Mouse (Mus musculus) lung, postnatal 0 days (tissue): ENCODE measurements around the gene Map3k20. TPM values are rescaled to one million over a fixed set of nuclear protein-coding genes. Genes with fewer than 3 reads are reported as not detected.
A peak's percentile ranks its signal among the peaks of the same experiment; 100 is the strongest.

Source experiments
- ATAC-seq: fragments of 200-750 bp; cut with Nextera tagmentation; 2 replicates; pipeline ENCODE4 v1.8.0; 2017; ENCODE audit warnings: moderate library complexity
- DNase-seq: peaks from one replicate; pipeline ENCODE4 v3.0.0-alpha.2; 2016; ENCODE audit warnings: low spot score
- H3K27ac ChIP-seq: fragments of 300-500 bp; sonication (generic); 2 replicates; pipeline ENCODE4 v1.5.1; 2014; ENCODE audit warnings: antibody characterized with exemption, mild to moderate bottlenecking, low read length, mixed read lengths
- H3K27me3 ChIP-seq: fragments of 300-500 bp; sonication (generic); replicated peaks from 2 replicates; pipeline ENCODE4 v1.6.1; 2014; ENCODE audit warnings: low read length, mixed read lengths; ENCODE audit not compliant: insufficient read depth
- H3K36me3 ChIP-seq: fragments of 300-500 bp; sonication (generic); 2 replicates; pipeline ENCODE4 v1.6.1; 2014; ENCODE audit warnings: low read length, mixed read lengths; ENCODE audit not compliant: insufficient read depth
- H3K4me1 ChIP-seq: fragments of 300-500 bp; sonication (generic); 2 replicates; pipeline ENCODE4 v1.6.1; 2014; ENCODE audit warnings: antibody characterized with exemption, low read depth, low read length, mixed read lengths; ENCODE audit not compliant: insufficient read depth
- H3K4me2 ChIP-seq: fragments of 300-500 bp; sonication (generic); replicated peaks from 2 replicates; pipeline ENCODE4 v1.6.1; 2014; ENCODE audit warnings: low read depth, mild to moderate bottlenecking, low read length, moderate library complexity, mixed read lengths
- H3K4me3 ChIP-seq: fragments of 300-500 bp; sonication (generic); 2 replicates; pipeline ENCODE4 v1.5.1; 2014; ENCODE audit warnings: low read depth, low read length
- H3K9ac ChIP-seq: fragments of 300-500 bp; sonication (generic); replicated peaks from 2 replicates; pipeline ENCODE4 v1.6.1; 2014; ENCODE audit warnings: low read depth, mild to moderate bottlenecking
- H3K9me3 ChIP-seq: fragments of 300-500 bp; sonication (generic); 2 replicates; pipeline ENCODE4 v1.6.1; 2016; ENCODE audit warnings: low read length, mixed read lengths
- CTCF ChIP-seq: IDR thresholded peaks from 2 replicates; pipeline ENCODE4 v1.5.1; 2016; ENCODE audit warnings: antibody characterized with exemption, mild to moderate bottlenecking
- EP300 ChIP-seq: IDR thresholded peaks from 2 replicates; pipeline ENCODE4 v1.6.1; 2016; ENCODE audit warnings: antibody characterized with exemption, mild to moderate bottlenecking, control low read depth
- WGBS: fragments of 180-500 bp; shearing (Covaris S2); extraction: QIAGEN DNeasy Blood & Tissue Kit; methylation state at CpG from one replicate; pipeline ENCODE4 v1.1.7; 2014; 5-methylcytosine and 5-hydroxymethylcytosine counted together
- polyA plus RNA-seq: library from polyadenylated mRNA; unstranded; fragments of >200 nt; fragmentation: Nextera tagmentation; extraction: Ambion mirVana; gene quantifications from 2 replicates; pipeline ENCODE4 v1.2.1, GENCODE M21; 2015

Gene Map3k20
- polyA plus RNA-seq, 1 experiment from 2014 or later, result 18.5 TPM

DNA sequence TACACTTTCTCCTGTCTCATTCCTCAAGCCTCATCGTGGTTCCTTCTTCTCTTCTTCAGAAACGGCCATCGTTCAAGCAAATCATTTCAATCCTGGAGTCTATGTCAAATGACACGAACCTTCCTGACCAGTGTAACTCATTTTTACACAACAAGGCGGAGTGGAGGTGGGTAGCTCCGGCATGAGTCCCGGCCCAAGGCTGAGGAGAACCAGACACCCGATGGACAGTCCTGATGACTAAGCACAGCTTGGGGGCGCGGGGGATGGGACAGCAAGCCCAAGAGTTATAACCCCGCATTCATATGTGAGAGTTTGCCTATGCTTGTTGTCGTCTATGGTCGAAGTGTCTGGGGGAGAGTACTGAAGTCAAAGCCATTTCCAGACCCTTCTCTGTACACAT, 104.0 kb downstream of the Map3k20 start:
- no peak overlapping the region for H3K27ac ChIP-seq

DNA sequence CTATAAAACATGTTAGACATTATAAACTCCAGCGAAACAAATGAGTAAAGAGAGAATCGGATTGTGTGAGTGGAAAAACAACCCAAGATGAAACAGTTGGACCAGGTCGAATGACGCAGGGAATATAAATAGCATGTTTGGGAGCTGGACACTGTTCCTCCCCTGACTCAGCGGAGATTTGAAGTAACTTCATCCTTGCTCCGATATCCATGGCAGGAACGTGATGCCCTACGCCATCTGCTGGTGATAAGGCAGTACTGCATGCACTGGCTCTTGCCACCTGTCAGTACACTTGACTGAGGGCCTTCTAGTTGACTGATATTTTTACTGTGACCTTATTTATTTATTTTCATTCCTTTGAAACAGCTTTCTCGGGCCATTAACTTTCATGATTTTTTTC, 104.5 kb downstream of the Map3k20 start:
- no peaks in the 10 kb centered on the region for H3K36me3 ChIP-seq
- WGBS, result 14% methylated on average over 9 of the region's 9 CpGs
- ATAC-seq (peak; percentile 81), DNase-seq (peak; percentile 93)
- no peaks in the 10 kb centered on the region for H3K4me1 ChIP-seq
- peak; percentile 99 for TF ChIP-seq CTCF
- TF ChIP-seq EP300, result no peak
- H3K9me3 ChIP-seq, result no peaks in the 10 kb centered on the region
- H3K27ac ChIP-seq, result no peak overlapping the region
- no peak overlapping the region for H3K4me2 ChIP-seq
- H3K27me3 ChIP-seq, result no peaks in the 10 kb centered on the region
- H3K4me3 ChIP-seq, result no peak overlapping the region
- H3K9ac ChIP-seq, result no peak overlapping the region

More for the DNA sequence above, 104.0 kb downstream of the Map3k20 start:
- 86% methylated on average over 13 of the region's 13 CpGs for WGBS
- DNase-seq (no peak), ATAC-seq (0 out of 2 replicates have a peak, but pooled peaks have one; percentile 12)
- Histone ChIP-seq H3K9ac (no peak overlapping the region), H3K4me3 (no peak overlapping the region), H3K36me3 (no peaks in the 10 kb centered on the region), H3K4me1 (no peaks in the 10 kb centered on the region), H3K27me3 (no peaks in the 10 kb centered on the region), H3K4me2 (no peak overlapping the region), H3K9me3 (no peaks in the 10 kb centered on the region)
- TF ChIP-seq CTCF, result no peak
- no peak for TF ChIP-seq EP300

DNA sequence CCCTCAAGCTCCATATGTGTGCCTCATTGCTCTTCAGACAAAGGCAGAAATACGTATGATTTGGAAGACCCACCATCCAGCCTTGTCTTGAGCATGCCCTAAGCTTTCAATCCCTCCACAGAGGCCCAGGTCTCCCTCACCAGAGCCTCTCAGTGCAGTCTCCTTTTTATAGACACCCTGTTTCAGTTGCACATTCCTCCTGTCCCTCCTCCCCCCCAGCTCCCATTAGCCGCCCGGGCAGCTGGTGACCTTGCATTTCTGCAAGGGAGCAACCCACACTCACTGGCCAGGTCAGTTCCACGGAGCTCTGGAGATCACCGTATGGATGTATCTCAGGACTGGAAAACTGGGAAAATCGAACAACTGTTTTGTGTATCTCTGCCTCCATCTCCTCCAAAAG, 105.0 kb downstream of the Map3k20 start:
- ATAC-seq (no peak), DNase-seq (no peak)
- Histone ChIP-seq H3K4me3 (no peak overlapping the region), H3K27ac (no peak overlapping the region), H3K4me2 (no peak overlapping the region), H3K9me3 (no peaks in the 10 kb centered on the region), H3K4me1 (no peaks in the 10 kb centered on the region), H3K27me3 (no peaks in the 10 kb centered on the region), H3K36me3 (no peaks in the 10 kb centered on the region), H3K9ac (no peak overlapping the region)
- 50% methylated on average over 6 of the region's 6 CpGs for WGBS
- TF ChIP-seq CTCF (no peak), EP300 (no peak)

DNA sequence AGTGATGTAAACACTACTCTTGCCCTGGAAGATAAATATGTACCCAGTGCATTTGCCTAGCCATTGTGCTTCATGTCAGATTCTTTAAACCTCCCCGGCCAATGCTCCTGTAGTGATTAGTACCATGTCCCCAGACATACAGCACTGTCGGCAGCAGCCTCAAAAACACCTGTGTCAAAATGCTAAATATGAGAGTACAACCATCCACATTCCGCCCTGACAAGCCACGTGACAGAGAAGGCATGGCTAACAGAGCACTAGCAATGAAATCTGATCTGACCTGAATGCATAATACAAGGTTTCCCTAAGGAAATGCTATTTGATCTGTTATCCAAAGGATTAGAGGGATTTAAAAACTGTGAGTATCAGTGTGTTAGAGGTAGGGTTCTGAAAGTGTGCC, 105.6 kb downstream of the Map3k20 start:
- no peaks in the 10 kb centered on the region for H3K4me1 ChIP-seq
- no peaks in the 10 kb centered on the region for H3K27me3 ChIP-seq
- no peaks in the 10 kb centered on the region for H3K36me3 ChIP-seq
- H3K4me2 ChIP-seq, result no peak overlapping the region
- no peak overlapping the region for H3K9ac ChIP-seq
- WGBS, result 43% methylated on average over 4 of the region's 4 CpGs
- H3K27ac ChIP-seq, result no peak overlapping the region
- H3K9me3 ChIP-seq, result no peaks in the 10 kb centered on the region
- TF ChIP-seq CTCF (no peak), EP300 (no peak)
- no peak overlapping the region for H3K4me3 ChIP-seq
- ATAC-seq (0 out of 2 replicates have a peak, but pooled peaks have one; percentile 20), DNase-seq (peak; percentile 32)

DNA sequence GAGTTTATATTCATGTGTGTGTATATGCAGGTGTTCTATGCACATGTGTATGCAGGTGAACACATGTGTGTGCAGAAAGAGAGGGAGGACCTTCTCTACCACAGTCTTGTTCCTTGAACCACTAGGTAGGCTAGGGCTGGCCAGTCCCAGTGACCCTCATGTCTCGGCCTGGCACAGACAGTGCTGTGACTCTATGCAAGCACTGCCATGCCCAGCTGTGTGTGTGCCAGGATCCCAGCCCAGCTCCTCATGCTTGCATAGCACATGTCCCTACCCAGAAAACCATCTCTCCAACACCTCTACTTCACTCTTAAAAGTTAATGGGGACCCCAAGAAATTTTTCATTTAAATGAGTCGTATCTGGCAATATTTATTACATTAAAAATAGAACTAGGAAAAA, 106.3 kb downstream of the Map3k20 start:
- H3K27ac ChIP-seq, result no peak overlapping the region
- no peak overlapping the region for H3K4me2 ChIP-seq
- DNase-seq, result no peak
- H3K4me3 ChIP-seq, result no peak overlapping the region
- 90% methylated on average over 2 of the region's 2 CpGs for WGBS
- H3K36me3 ChIP-seq, result no peaks in the 10 kb centered on the region
- no peak overlapping the region for H3K9ac ChIP-seq
- no peak for ATAC-seq
- H3K27me3 ChIP-seq, result no peaks in the 10 kb centered on the region
- H3K9me3 ChIP-seq, result no peaks in the 10 kb centered on the region
- H3K4me1 ChIP-seq, result no peaks in the 10 kb centered on the region
- no peak for TF ChIP-seq EP300

DNA sequence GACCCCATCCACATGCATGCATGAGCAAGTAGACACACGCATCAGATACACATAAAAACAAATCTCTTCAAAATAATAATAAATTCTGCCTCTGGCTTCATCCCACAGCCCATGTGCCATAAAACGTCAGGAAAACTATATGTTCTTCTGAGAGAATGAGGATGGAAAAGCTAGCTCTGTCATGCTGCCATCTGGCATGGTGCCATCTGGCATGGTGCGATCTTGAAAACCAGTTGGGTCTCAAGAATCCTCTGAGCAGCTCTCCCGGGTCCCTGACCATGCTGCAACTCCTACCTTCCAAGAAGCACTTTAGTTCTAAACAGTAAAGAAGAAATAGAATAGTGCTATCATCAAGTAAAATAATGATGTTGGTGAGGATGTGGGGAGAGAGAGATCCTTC, 106.9 kb downstream of the Map3k20 start:
- Histone ChIP-seq H3K27ac (no peak overlapping the region), H3K4me3 (no peak overlapping the region), H3K4me1 (no peaks in the 10 kb centered on the region), H3K4me2 (no peak overlapping the region), H3K9me3 (no peaks in the 10 kb centered on the region), H3K36me3 (no peaks in the 10 kb centered on the region), H3K27me3 (no peaks in the 10 kb centered on the region), H3K9ac (no peak overlapping the region)
- TF ChIP-seq CTCF, result no peak
- TF ChIP-seq EP300, result no peak
- DNase-seq, result peak; percentile 27
- WGBS, result 26% methylated on average over 4 of the region's 4 CpGs
- no peak for ATAC-seq

DNA sequence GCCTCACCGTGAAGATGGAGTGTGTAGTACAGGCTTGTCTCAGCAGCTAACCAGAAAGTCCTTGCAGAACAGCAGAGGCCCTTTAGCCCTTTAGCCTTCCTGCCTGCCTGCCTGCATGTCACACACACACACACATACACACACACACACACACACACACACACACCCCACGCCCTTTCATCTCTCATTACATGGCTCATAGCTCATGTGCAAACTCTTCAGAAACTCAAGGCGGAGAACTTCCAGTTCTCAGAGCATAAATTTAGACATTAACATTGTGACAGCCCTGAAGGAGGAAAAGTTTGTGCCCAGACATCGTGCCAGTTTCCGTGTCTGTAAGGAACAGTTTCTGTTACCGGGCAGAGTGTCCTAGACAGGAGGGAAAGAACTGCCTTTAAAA, 111.5 kb downstream of the Map3k20 start:
- H3K4me1 ChIP-seq, result no peaks in the 10 kb centered on the region
- peak; percentile 56 for ATAC-seq
- H3K4me3 ChIP-seq, result no peak overlapping the region
- H3K9me3 ChIP-seq, result no peaks in the 10 kb centered on the region
- no peaks in the 10 kb centered on the region for H3K27me3 ChIP-seq
- DNase-seq, result peak; percentile 71
- WGBS, result 59% methylated on average over 6 of the region's 6 CpGs
- no peak overlapping the region for H3K9ac ChIP-seq
- no peak for TF ChIP-seq CTCF
- peak; percentile 66; the same call in 1 of the 2 replicates for TF ChIP-seq EP300
- no peaks in the 10 kb centered on the region; the same call in 1 of the 2 replicates for H3K36me3 ChIP-seq
- H3K27ac ChIP-seq, result no peak overlapping the region
- no peak overlapping the region for H3K4me2 ChIP-seq
